Mouse (Mus musculus) bone marrow, adult 2 months (tissue): ENCODE results near the gene H2-K1.

Experiments used
- CTCF ChIP-seq: fragments of 200-500 bp; IDR thresholded peaks from 2 replicates; pipeline ENCODE4 v1.5.1; 2011; ENCODE audit warnings: low read length, control low read depth; ENCODE audit not compliant: control insufficient read depth, insufficient read depth
- POLR2A ChIP-seq: fragments of 200-500 bp; IDR thresholded peaks from 2 replicates; pipeline ENCODE4 v1.6.1; 2011; ENCODE audit warnings: low read depth, mild to moderate bottlenecking, control low read depth, low read length, borderline replicate concordance; ENCODE audit not compliant: control insufficient read depth

DNA sequence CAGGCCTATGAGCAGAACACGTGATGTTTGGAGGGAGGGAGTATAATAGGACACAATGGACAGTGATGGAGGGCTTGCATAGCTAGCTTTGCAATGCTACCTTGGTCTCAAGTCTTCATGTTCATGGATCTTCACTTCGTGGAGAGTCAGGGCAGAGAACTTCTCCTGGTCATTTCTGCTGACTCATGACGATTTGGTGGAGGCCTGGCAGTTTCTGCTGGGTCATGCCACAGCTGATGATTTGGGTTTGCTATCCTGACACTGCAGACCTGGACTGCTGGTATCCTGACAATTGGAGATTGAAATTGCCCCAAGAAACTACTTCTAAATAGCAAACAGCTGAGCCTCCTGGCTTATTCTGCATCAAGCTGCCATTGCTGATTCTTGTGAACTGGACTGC is 26.6 kb downstream of the H2-K1 start:
- TF ChIP-seq POLR2A (no peak), CTCF (no peak)
